Mouse (Mus musculus): ENCODE measurements around the gene B3gntl1. TPM values are rescaled to one million over a fixed set of nuclear protein-coding genes. Genes with fewer than 3 reads are reported as not detected.

B3gntl1 gene
- polyA plus RNA-seq, 1 experiment from 2014 or later, result 7.9 TPM

Other genes with a start within 250 kb of the B3gntl1 start
- gene Fn3k, start 238.2 kb downstream of the B3gntl1 start, polyA plus RNA-seq (2016; fragmentation: Nextera tagmentation; extraction: Ambion mirVana), result 0.91 and 1.4 TPM in 2 replicates
- 56.0 and 60.6 TPM in 2 replicates for gene Tbcd, start 221.2 kb downstream of the B3gntl1 start, polyA plus RNA-seq (2016; fragmentation: Nextera tagmentation; extraction: Ambion mirVana)
- 0.59 and 0.85 TPM in 2 replicates for gene Zfp750, start 153.8 kb downstream of the B3gntl1 start, polyA plus RNA-seq (2016; fragmentation: Nextera tagmentation; extraction: Ambion mirVana)
- gene Metrnl, start 28.4 kb upstream of the B3gntl1 start, polyA plus RNA-seq (2016; fragmentation: Nextera tagmentation; extraction: Ambion mirVana), result 2.1 and 3.2 TPM in 2 replicates
- not detected in 2 replicates for gene Ptchd3, start 157.1 kb upstream of the B3gntl1 start, polyA plus RNA-seq (2016; fragmentation: Nextera tagmentation; extraction: Ambion mirVana)

Measured in forebrain, embryonic 12.5 days (tissue).